Mouse (Mus musculus) kidney, postnatal 0 days (tissue): ENCODE measurements around the gene Prss54. TPM values are rescaled to one million over a fixed set of nuclear protein-coding genes. Genes with fewer than 3 reads are reported as not detected.
A peak's percentile ranks its signal among the peaks of the same experiment; 100 is the strongest.

Experiments
- ATAC-seq: fragments of 200-750 bp; cut with Nextera tagmentation; replicated peaks from 2 replicates; pipeline ENCODE4 v1.8.0; 2017; ENCODE audit warnings: low read depth, moderate number of reproducible peaks, moderate TSS enrichment, moderate library complexity; ENCODE audit not compliant: low FRiP score
- DNase-seq: peaks from one replicate; pipeline ENCODE4 v3.0.0-alpha.2; 2016; ENCODE audit warnings: low spot score
- H3K27ac ChIP-seq: fragments of 300-500 bp; sonication (generic); 2 replicates; pipeline ENCODE4 v1.5.1; 2014; ENCODE audit warnings: mild to moderate bottlenecking
- H3K27me3 ChIP-seq: fragments of 300-500 bp; sonication (generic); 2 replicates; pipeline ENCODE4 v1.6.1; 2014; ENCODE audit warnings: low read length, mixed read lengths; ENCODE audit not compliant: insufficient read depth
- H3K36me3 ChIP-seq: fragments of 300-500 bp; sonication (generic); 2 replicates; pipeline ENCODE4 v1.6.1; 2014; ENCODE audit warnings: low read length, mixed read lengths; ENCODE audit not compliant: insufficient read depth
- H3K4me1 ChIP-seq: fragments of 300-500 bp; sonication (generic); replicated peaks from 2 replicates; pipeline ENCODE4 v1.6.1; 2014; ENCODE audit warnings: antibody characterized with exemption, low read length, mixed read lengths; ENCODE audit not compliant: insufficient read depth
- H3K4me2 ChIP-seq: fragments of 300-500 bp; sonication (generic); 2 replicates; pipeline ENCODE4 v1.6.1; 2014; ENCODE audit warnings: mild to moderate bottlenecking, low read length, moderate library complexity, mixed read lengths
- H3K4me3 ChIP-seq: fragments of 300-500 bp; sonication (generic); replicated peaks from 2 replicates; pipeline ENCODE4 v1.5.1; 2014; ENCODE audit warnings: low read depth, low read length
- H3K9ac ChIP-seq: fragments of 300-500 bp; sonication (generic); 2 replicates; pipeline ENCODE4 v1.6.1; 2014; ENCODE audit warnings: low read depth, low read length
- H3K9me3 ChIP-seq: fragments of 300-500 bp; sonication (generic); replicated peaks from 2 replicates; pipeline ENCODE4 v1.6.1; 2016; ENCODE audit warnings: low read length, inconsistent platforms, mixed read lengths
- CTCF ChIP-seq: IDR thresholded peaks from 2 replicates; pipeline ENCODE4 v1.5.1; 2016; ENCODE audit warnings: antibody characterized with exemption, low read depth, mild to moderate bottlenecking, moderate library complexity
- WGBS: fragments of 180-500 bp; shearing (Covaris S2); extraction: QIAGEN DNeasy Blood & Tissue Kit; methylation state at CpG from one replicate; pipeline ENCODE4 v1.1.7; 2014; 5-methylcytosine and 5-hydroxymethylcytosine counted together
- polyA plus RNA-seq: library from polyadenylated mRNA; unstranded; fragments of >200 nt; fragmentation: Nextera tagmentation; extraction: Ambion mirVana; gene quantifications from 2 replicates; pipeline ENCODE4 v1.2.1, GENCODE M21; 2015

The Prss54 gene
- not detected in 2 replicates for polyA plus RNA-seq

DNA sequence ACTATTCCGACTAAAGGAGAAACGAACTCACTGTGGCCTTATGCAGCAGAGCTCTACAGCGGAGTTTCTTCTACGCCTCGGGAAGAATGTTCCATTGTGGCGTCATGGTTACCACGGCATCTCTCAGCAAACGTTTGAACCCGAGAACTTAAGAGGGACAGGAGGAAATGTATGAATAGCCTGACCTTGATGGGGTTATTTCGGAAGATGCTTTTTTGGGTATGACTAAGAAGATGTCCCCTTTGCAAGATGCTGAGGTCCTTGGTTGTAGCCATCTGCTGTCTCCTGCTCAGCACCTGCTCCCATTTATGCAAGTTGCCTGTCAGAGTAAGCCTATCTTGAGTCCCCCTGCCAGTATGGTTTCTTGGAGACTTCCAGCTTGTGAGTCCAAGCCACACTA is at the start of gene Prss54:
Gene Prss54 (minus strand): TSS at position 101 of the 400 bp plus-strand sequence.
- Histone ChIP-seq H3K9ac (no peak within 1 kb of the TSS), H3K4me3 (no peak within 1 kb of the TSS), H3K27me3 (no peaks in the 10 kb centered on the region), H3K9me3 (no peaks in the 10 kb centered on the region), H3K36me3 (no peaks in the 10 kb centered on the region), H3K4me1 (no peaks in the 10 kb centered on the region), H3K27ac (no peak within 1 kb of the TSS), H3K4me2 (no peak within 1 kb of the TSS)
- WGBS, result 85% methylated on average over 10 of the region's 10 CpGs
- TF ChIP-seq CTCF, result no peak
- DNase-seq, result no peak
- ATAC-seq, result no peak

DNA sequence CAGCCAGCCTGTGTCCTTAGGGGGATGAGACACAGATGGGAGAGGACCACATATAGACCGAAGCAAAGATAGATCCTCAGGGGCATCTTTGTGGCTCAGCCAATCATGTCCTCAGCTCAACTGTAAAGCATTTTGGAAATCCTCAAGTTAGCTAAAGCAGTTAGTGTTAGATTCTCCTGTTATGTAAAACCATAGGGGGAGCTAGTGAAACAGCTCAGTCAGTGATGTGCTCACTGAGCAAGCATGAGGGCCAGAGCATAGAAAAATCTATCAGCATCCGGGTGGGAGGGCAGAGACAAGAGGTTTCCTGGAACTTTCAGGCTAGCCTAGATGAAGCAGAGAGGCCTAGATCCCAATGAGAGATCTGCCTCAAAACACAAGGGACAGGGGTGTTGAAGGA is 48.7 kb upstream of the Prss54 start:
- DNase-seq, result no peak
- Histone ChIP-seq H3K4me3 (no peak overlapping the region), H3K36me3 (no peaks in the 10 kb centered on the region), H3K4me1 (no peaks in the 10 kb centered on the region), H3K9ac (no peak overlapping the region), H3K4me2 (no peak overlapping the region), H3K9me3 (no peaks in the 10 kb centered on the region), H3K27ac (no peak overlapping the region), H3K27me3 (no peaks in the 10 kb centered on the region)
- no peak; the same call in 1 of the 2 replicates for TF ChIP-seq CTCF
- no peak for ATAC-seq
- 90% methylated on average over 2 of the region's 2 CpGs for WGBS

DNA sequence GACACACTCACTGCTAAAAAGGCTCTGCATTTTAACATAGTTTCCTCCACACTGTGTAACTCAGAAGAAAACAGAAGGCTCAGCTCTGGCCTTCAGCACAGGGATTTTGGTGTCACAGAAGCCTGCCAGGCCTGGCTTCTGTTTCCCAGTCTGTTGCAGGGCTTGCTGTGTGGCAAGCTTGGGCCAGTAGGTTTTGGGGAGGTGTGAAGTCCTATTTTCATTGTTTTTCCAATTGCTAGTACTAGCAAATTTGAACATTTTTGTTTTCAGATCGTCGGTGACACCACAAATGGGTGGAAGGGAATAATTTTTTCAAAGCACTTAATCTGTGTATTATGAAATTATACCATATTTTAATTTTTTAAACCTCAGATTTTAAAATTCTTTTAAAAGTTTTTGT is 43.9 kb upstream of the Prss54 start:
- no peak overlapping the region for H3K4me3 ChIP-seq
- no peaks in the 10 kb centered on the region for H3K4me1 ChIP-seq
- ATAC-seq, result no peak
- WGBS, result 83% methylated on average over 2 of the region's 2 CpGs
- H3K36me3 ChIP-seq, result no peaks in the 10 kb centered on the region
- no peak overlapping the region for H3K9ac ChIP-seq
- no peak for TF ChIP-seq CTCF
- no peaks in the 10 kb centered on the region for H3K27me3 ChIP-seq
- H3K9me3 ChIP-seq, result no peaks in the 10 kb centered on the region
- DNase-seq, result no peak
- H3K27ac ChIP-seq, result no peak overlapping the region
- H3K4me2 ChIP-seq, result no peak overlapping the region

DNA sequence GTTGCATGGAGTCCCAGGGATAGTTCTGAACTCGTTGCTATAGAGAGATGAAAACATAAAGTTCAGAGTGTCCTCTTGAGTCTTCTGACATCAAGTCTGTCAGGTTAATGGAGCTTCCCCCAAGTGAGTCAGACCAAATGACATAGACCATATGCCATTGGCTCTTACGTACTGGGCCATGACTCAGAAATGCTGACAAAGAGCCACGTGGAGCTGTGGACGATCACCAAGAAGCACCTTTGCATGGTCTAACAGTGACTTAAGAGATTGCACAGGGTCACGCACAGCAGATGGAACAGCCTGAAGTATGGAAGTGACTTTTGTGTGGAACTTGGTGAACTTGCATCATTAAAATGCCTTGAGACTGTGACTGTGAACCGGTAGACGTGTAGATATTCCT is 40.2 kb upstream of the Prss54 start:
- ATAC-seq, result no peak
- Histone ChIP-seq H3K4me1 (no peaks in the 10 kb centered on the region), H3K36me3 (no peaks in the 10 kb centered on the region), H3K9me3 (no peaks in the 10 kb centered on the region), H3K9ac (no peak overlapping the region), H3K27me3 (no peaks in the 10 kb centered on the region), H3K27ac (no peak overlapping the region), H3K4me2 (no peak overlapping the region), H3K4me3 (no peak overlapping the region)
- WGBS, result 81% methylated on average over 7 of the region's 7 CpGs
- no peak for DNase-seq
- no peak for TF ChIP-seq CTCF

DNA sequence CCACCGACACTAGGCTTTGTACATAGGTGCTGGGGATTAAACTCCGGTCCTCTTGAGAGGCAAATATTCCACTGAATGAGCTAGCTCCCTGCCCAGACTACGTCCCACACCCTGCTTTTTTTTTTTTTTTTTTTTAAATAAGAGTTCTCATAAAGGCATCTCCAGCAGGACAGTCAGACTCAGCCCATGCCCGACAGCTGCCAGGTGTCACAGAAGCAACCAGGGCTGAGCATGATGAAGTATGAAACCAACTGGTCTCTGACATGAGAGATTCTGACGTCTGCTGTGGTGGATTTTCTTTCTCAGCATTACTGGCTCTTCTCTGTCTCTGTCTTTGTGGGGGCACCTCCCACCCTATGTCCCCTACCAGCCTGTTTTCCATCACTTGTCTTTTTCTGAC is 35.6 kb upstream of the Prss54 start:
- Histone ChIP-seq H3K4me1 (no peaks in the 10 kb centered on the region), H3K9ac (no peak overlapping the region), H3K4me2 (peak overlapping the region; percentile 29), H3K9me3 (no peaks in the 10 kb centered on the region), H3K4me3 (no peak overlapping the region), H3K36me3 (no peaks in the 10 kb centered on the region), H3K27ac (no peak overlapping the region), H3K27me3 (no peaks in the 10 kb centered on the region)
- WGBS, result 64% methylated on average over 5 of the region's 5 CpGs
- no peak for DNase-seq
- no peak for ATAC-seq
- no peak for TF ChIP-seq CTCF

DNA sequence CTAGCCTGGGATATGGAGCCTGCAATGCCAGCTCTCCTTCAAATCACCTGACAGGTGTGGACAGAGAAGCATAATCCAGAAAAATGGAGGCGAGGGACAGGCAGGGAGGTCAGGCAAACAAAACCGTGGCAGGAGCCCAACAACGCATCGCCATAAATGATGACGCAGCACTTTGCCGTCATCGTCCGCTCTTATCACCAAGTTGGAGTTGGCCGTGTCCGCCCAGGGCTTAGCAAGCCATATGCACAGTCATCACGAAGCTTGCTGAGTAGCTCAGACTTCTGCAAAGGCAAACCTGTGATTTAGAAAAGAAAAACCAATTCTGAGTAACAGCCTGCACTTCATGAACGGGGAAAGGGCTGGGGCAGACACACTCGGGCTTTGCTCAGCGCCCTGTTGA is 34.6 kb upstream of the Prss54 start:
- Histone ChIP-seq H3K27me3 (no peaks in the 10 kb centered on the region), H3K9ac (no peak overlapping the region), H3K9me3 (no peaks in the 10 kb centered on the region), H3K36me3 (no peaks in the 10 kb centered on the region), H3K27ac (no peak overlapping the region), H3K4me2 (no peak overlapping the region), H3K4me3 (no peak overlapping the region), H3K4me1 (no peaks in the 10 kb centered on the region)
- no peak for TF ChIP-seq CTCF
- ATAC-seq, result no peak
- DNase-seq, result no peak
- 69% methylated on average over 14 of the region's 14 CpGs for WGBS

DNA sequence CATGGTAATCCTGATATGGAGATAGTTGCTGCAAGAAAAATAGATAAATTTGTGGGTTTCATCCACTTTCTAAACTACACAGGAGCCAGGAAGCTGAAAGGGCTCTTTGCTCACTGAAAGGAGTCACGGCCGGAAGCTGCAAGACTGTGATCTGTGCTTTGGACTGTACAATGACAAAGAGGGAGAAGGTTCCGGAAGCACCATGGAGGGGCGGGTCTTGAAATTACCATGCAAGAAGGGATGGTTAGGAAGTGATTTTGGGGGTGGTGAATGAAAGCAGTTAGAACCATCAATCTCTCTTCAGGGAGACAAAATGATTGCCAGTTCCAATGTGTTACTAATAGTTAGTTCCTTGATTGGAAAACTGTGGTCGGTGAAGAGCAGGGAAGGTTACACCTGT is 33.3 kb upstream of the Prss54 start:
- no peak for TF ChIP-seq CTCF
- Histone ChIP-seq H3K4me3 (no peak overlapping the region), H3K27me3 (no peaks in the 10 kb centered on the region), H3K4me1 (no peaks in the 10 kb centered on the region), H3K4me2 (no peak overlapping the region), H3K9me3 (no peaks in the 10 kb centered on the region), H3K9ac (no peak overlapping the region), H3K27ac (no peak overlapping the region), H3K36me3 (no peaks in the 10 kb centered on the region)
- ATAC-seq (no peak), DNase-seq (no peak)
- 76% methylated on average over 5 of the region's 5 CpGs for WGBS
